Mouse (Mus musculus) liver, embryonic 16.5 days (tissue): ENCODE results near the gene Haus7. TPM values are rescaled to one million over a fixed set of nuclear protein-coding genes. Genes with fewer than 3 reads are reported as not detected.
A peak's percentile ranks its signal among the peaks of the same experiment; 100 is the strongest.
"Not testable (repeated sequence)": the region's sequence is repeated elsewhere in the genome, so short reads cannot be mapped to it uniquely, and the experiment has no call there.

ENCODE experiments used
- ATAC-seq: fragments of 200-750 bp; cut with Nextera tagmentation; 2 replicates; pipeline ENCODE4 v1.8.0; 2017; ENCODE audit warnings: low read depth, mild to moderate bottlenecking, moderate number of reproducible peaks, moderate library complexity
- H3K27ac ChIP-seq: fragments of 300-500 bp; sonication (generic); 2 replicates; pipeline ENCODE4 v1.5.1; 2014; ENCODE audit warnings: mild to moderate bottlenecking, low read length
- H3K27me3 ChIP-seq: fragments of 300-500 bp; sonication (generic); 2 replicates; pipeline ENCODE4 v1.6.1; 2014; ENCODE audit warnings: low read depth, low read length, mixed read lengths; ENCODE audit not compliant: control insufficient read depth, insufficient read depth
- H3K36me3 ChIP-seq: fragments of 300-500 bp; sonication (generic); 2 replicates; pipeline ENCODE4 v1.6.1; 2014; ENCODE audit warnings: mild to moderate bottlenecking; ENCODE audit not compliant: control insufficient read depth, insufficient read depth
- H3K4me1 ChIP-seq: fragments of 300-500 bp; sonication (generic); 2 replicates; pipeline ENCODE4 v1.6.1; 2014; ENCODE audit warnings: low read depth, low read length, mixed read lengths; ENCODE audit not compliant: control insufficient read depth
- H3K4me2 ChIP-seq: fragments of 300-500 bp; sonication (generic); 2 replicates; pipeline ENCODE4 v1.6.1; 2014; ENCODE audit warnings: low read depth, low read length, mixed read lengths
- H3K4me3 ChIP-seq: fragments of 300-500 bp; sonication (generic); 2 replicates; pipeline ENCODE4 v1.5.1; 2014; ENCODE audit warnings: low read depth, mild to moderate bottlenecking, low read length
- H3K9ac ChIP-seq: fragments of 300-500 bp; sonication (generic); 2 replicates; pipeline ENCODE4 v1.6.1; 2014; ENCODE audit warnings: low read depth, low read length
- H3K9me3 ChIP-seq: fragments of 300-500 bp; sonication (generic); replicated peaks from 2 replicates; pipeline ENCODE4 v1.6.1; 2016; ENCODE audit warnings: low read length; ENCODE audit not compliant: control insufficient read depth
- WGBS: fragments of 180-500 bp; shearing (Covaris S2); extraction: QIAGEN DNeasy Blood & Tissue Kit; methylation state at CpG from one replicate; pipeline ENCODE4 v1.1.7; 2014; ENCODE audit not compliant: insufficient replicate concordance; 5-methylcytosine and 5-hydroxymethylcytosine counted together
- polyA plus RNA-seq: library from polyadenylated mRNA; unstranded; fragments of >200 nt; fragmentation: Nextera tagmentation; extraction: Ambion mirVana; gene quantifications from 2 replicates; pipeline ENCODE4 v1.2.1, GENCODE M21; 2015

Gene Haus7
- polyA plus RNA-seq, 1 experiment from 2014 or later = 34.8 TPM

DNA sequence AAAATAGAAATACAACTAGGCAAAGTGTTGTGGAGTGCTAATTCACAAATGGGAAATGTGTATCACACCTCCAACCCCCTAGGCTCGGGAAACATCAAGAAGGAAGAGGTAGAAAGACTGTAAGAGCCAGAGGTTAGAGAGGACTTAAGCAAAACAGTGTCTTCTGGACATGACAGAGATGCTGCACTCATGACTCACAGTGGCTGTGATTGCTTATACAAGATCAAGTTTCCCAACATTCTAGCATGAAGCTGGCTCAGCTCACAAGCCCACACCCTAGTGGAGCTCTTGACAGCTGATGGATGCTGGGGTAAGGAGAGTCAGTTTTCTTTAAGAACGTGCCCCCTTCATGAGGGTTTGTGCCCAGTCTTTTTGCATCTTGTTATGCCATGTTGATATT lies 17.4 kb downstream of the Haus7 start:
- WGBS = 54% methylated on average over 2 of the region's 2 CpGs

DNA sequence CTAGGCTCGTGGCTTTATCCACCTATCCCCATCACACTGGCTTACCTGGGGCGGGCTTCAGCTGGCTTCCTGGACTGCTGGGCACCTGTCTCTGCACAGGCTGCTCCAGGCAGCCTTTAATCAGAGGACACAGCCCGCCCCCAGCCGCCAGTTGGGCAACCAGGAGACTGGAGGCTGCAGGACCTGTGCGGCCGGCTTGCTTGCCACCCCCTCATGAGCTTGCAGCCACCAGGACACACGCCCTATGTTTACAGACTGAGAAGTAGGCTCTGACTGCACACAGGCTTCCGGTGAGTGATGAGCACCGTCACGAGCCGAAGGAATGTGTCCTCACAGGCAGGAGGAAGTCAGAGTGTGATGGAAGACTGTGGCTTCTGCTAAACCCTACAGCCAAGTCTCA lies 23.6 kb downstream of the Haus7 start, which contains the start of gene Trex2:
Trex2 (minus strand) TSS at position 93 of the 400 bp plus-strand sequence.
- no peak within 1 kb of the TSS for H3K9ac ChIP-seq
- H3K27me3 ChIP-seq = no peaks in the 10 kb centered on the region
- no peak within 1 kb of the TSS for H3K4me2 ChIP-seq
- no peak within 1 kb of the TSS for H3K27ac ChIP-seq
- no peaks in the 10 kb centered on the region for H3K36me3 ChIP-seq
- no peak within 1 kb of the TSS for H3K4me3 ChIP-seq
- 0 out of 2 replicates have a peak, but pooled peaks have one; percentile 27 for ATAC-seq
- 64% methylated on average over 11 of the region's 11 CpGs for WGBS
- no peaks in the 10 kb centered on the region for H3K9me3 ChIP-seq
- no peaks in the 10 kb centered on the region for H3K4me1 ChIP-seq

More for the DNA sequence above, 17.4 kb downstream of the Haus7 start:
- Histone ChIP-seq H3K4me2 (no peak overlapping the region), H3K27me3 (no peaks in the 10 kb centered on the region), H3K27ac (no peak overlapping the region), H3K4me3 (no peak overlapping the region), H3K9me3 (no peaks in the 10 kb centered on the region), H3K4me1 (no peaks in the 10 kb centered on the region), H3K36me3 (no peaks in the 10 kb centered on the region), H3K9ac (no peak overlapping the region)
- no peak for ATAC-seq

DNA sequence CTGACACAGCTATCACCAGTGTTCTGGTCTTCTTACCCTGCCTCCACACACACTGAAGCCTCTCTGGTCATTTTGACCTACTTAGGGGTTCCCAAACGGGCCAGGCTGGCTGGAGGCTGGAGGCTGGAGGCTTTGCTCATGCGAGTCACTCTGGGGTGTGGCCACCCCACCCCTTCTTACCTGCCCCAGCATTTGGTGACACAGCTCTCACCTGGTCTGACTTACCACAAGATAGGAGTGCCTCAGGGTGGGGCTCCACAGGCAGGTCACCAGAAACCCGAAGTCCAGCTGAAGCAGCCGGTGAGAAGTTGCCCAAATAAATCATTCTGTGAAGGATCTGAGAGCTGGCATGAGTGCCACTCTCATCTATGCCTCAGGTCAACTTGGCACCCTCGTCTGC lies 26.0 kb downstream of the Haus7 start:
- no peak overlapping the region for H3K4me3 ChIP-seq
- no peaks in the 10 kb centered on the region for H3K27me3 ChIP-seq
- H3K27ac ChIP-seq = no peak overlapping the region
- H3K4me2 ChIP-seq = no peak overlapping the region
- no peaks in the 10 kb centered on the region for H3K36me3 ChIP-seq
- no peak overlapping the region for H3K9ac ChIP-seq
- WGBS = 52% methylated on average over 5 of the region's 5 CpGs
- no peak for ATAC-seq
- H3K4me1 ChIP-seq = no peaks in the 10 kb centered on the region
- H3K9me3 ChIP-seq = no peaks in the 10 kb centered on the region

DNA sequence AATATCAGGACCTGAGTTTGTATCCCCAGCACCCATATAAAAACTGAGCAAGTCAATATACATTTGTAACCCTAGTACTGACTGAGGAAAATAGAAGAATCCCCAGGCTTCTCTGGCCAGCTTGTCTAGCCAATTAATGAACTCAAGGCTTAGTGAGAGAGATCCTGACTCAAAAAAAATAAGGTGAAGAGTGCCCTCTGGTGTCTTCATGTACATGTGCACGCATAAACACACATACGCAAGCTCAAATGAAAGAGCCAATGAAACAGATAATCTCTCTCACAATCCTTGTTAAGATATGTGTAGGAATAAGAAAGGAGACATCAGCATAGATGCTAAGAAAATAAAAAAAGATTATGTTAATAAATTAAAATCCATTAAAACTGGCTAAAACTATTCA lies 28.8 kb downstream of the Haus7 start:
- Histone ChIP-seq H3K27me3 (no peaks in the 10 kb centered on the region), H3K9me3 (no peaks in the 10 kb centered on the region), H3K4me2 (no peak overlapping the region), H3K9ac (no peak overlapping the region), H3K4me1 (no peaks in the 10 kb centered on the region), H3K36me3 (no peaks in the 10 kb centered on the region), H3K27ac (no peak overlapping the region), H3K4me3 (no peak overlapping the region)
- 72% methylated on average over 2 of the region's 2 CpGs for WGBS
- ATAC-seq = no peak

DNA sequence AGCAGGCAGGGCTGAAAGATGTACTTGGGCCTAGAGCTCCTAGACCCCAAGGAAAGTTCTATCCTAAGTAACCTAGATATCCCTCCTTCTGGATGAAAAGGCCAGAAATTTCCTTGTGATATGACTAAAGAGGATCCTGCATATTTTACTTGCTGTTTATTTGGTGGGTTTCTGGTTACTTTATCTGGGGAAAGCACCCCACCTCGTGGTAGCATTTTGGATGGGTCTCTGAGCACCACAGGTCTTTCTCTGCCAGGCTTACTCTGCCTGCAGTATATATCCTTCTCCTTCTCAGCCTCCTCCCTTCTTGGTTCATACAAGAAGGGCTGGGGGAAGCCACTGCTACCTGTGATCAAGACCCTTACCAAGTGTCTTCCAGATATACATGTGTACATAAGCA lies 46.1 kb downstream of the Haus7 start:
- 31% methylated on average over 1 of the region's 1 CpGs for WGBS
- Histone ChIP-seq H3K9ac (no peak overlapping the region), H3K27ac (no peak overlapping the region), H3K27me3 (no peaks in the 10 kb centered on the region; the same call in 1 of the 2 replicates), H3K4me2 (no peak overlapping the region), H3K36me3 (no peaks in the 10 kb centered on the region), H3K4me1 (no peaks in the 10 kb centered on the region), H3K9me3 (no peaks in the 10 kb centered on the region), H3K4me3 (no peak overlapping the region)
- no peak for ATAC-seq

DNA sequence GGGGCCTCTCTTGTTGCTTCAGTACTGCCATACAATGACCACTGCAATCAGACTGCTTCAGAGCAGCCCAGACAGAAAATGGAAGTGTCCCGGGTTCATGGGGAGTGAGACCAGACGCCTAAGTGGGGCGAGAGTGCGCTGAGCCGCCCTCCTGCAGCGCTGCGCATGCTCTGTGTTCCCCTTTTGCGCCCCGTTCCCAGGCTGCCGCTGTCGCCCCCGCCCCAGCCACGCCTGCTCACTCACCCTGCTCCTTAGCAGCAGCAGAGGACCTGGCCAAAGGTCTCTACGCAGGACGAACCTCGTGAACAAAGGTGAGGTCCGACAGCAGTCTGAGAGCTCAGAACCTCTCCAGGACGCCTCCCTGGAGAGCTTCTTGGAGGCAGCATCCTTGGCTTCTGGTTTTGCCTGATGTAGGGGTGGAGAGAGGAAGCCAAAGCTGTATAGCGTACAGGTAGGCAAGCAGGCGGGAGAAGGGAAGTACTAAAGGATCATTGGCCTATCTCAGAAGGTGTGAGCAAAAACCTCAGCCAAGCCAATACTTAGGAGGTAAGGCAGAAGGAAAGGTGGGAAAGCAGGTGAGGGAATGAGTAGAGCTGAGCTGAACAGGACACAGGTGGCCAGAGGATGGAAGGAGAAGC lies 47.8 kb downstream of the Haus7 start, which contains the start of gene Zfp92:
Zfp92 (plus strand) TSS at position 217 of the 638 bp plus-strand sequence.
- Histone ChIP-seq H3K36me3 (no peaks in the 10 kb centered on the region), H3K4me2 (peak within 1 kb of the TSS; percentile 24; the same call in 1 of the 2 replicates), H3K27ac (no peak within 1 kb of the TSS), H3K9me3 (no peaks in the 10 kb centered on the region), H3K4me3 (peak within 1 kb of the TSS; percentile 22; the same call in 1 of the 2 replicates), H3K9ac (no peak within 1 kb of the TSS), H3K27me3 (no peaks in the 10 kb centered on the region; the same call in 1 of the 2 replicates), H3K4me1 (no peaks in the 10 kb centered on the region)
- 17% methylated on average over 20 of the region's 20 CpGs for WGBS
- no peak for ATAC-seq

DNA sequence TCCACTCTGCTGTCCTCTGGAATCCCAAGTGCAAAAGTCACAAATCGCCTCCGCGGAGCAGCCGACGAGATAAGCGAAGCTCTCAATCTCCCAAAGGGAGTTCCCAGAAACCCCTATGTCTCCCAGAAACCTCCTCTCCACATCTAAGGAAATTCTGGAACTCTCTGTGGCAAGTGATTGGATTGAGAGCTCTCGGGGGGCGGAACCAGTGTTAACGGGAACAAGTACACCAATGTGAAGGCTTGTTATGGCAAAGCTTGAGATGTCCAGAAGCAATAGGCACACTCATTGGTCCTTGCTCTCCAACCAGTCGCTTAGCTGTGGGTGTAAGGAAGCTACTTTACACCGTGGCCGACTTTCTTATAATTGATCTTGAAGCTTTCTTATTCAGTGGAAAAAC lies 57.2 kb downstream of the Haus7 start:
- Histone ChIP-seq H3K9ac (no peak overlapping the region), H3K4me3 (no peak overlapping the region), H3K9me3 (no peaks in the 10 kb centered on the region), H3K36me3 (no peaks in the 10 kb centered on the region), H3K27me3 (no peaks in the 10 kb centered on the region), H3K27ac (no peak overlapping the region), H3K4me2 (no peak overlapping the region), H3K4me1 (no peaks in the 10 kb centered on the region)
- 85% methylated on average over 12 of the region's 12 CpGs for WGBS
- ATAC-seq = no peak

DNA sequence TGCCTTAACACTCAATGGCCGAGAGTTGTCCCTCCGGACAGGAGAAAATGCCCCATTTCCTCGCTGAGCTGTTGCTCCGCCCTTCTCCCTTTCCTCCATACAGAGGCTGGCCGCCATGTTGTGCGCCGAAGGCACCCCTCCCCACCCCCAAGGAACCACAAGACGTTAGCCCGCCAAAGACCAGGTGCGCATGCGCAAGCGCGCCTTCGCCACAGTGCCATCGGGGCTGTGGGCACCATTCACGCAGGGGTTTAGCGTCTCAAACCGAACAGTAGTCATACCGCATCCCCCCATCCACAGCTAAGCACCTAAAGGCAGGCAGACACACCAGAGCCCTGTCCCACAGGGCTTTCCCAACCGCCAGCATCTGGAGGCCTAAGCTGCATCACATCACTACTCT lies 57.9 kb downstream of the Haus7 start:
- Histone ChIP-seq H3K36me3 (no peaks in the 10 kb centered on the region), H3K9me3 (no peaks in the 10 kb centered on the region), H3K27me3 (no peaks in the 10 kb centered on the region), H3K27ac (no peak overlapping the region), H3K4me2 (no peak overlapping the region), H3K4me1 (no peaks in the 10 kb centered on the region), H3K4me3 (no peak overlapping the region), H3K9ac (no peak overlapping the region)
- 77% methylated on average over 20 of the region's 20 CpGs for WGBS
- ATAC-seq = no peak

DNA sequence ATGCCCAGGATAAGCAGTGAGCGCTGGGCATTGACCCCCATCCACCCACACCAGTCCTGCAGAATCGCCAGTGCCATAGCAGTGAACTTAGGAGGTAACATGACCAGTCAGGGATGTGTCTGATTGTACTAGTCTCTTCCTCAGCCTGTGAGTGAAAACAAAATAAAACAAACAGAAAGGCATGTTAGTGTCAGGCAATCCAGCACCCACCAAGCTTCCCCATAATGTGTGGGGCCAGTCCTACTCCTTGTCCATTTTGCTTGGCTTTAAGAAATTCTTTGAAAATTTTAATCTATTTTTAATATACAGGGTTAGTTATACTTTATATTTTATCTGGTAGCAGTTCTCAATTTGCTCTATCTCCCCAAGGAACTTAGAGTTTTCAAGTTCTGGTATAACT lies 60.2 kb downstream of the Haus7 start, which contains the start of gene Gm18336:
Gm18336 (minus strand) TSS at position 101 of the 400 bp plus-strand sequence.
- not testable (repeated sequence) for H3K36me3 ChIP-seq, H3K4me2 ChIP-seq, H3K9me3 ChIP-seq, ATAC-seq, H3K4me1 ChIP-seq, H3K27ac ChIP-seq, H3K27me3 ChIP-seq, H3K9ac ChIP-seq, H3K4me3 ChIP-seq
- WGBS = 50% methylated on average over 1 of the region's 2 CpGs
